Mouse (Mus musculus): ENCODE measurements around the gene Kcna5. TPM values are rescaled to one million over a fixed set of nuclear protein-coding genes. Genes with fewer than 3 reads are reported as not detected.

Kcna5 gene
- total and polyA plus RNA-seq, 3 experiments: not detected

GRCm38 (mm10) chr6:126513154-126513553 lies 22.1 kb downstream of the Kcna5 start:
- Histone ChIP-seq H3K4me3 (replicated peaks in 1 of 3; ENCODE audit: low read depth in 2 of 3, low read length in 2 of 3, poor library complexity in 1 of 3) (no peak overlapping the region), H3K27ac (ENCODE audit: insufficient read depth, low read depth) (no peak overlapping the region), H3K4me2 (ENCODE audit: insufficient read depth, low read depth, poor library complexity, severe bottlenecking) (no peak overlapping the region), H3K9ac (ENCODE audit: insufficient read depth, low read depth) (no peak overlapping the region), H3K9me3 (replicated peaks; ENCODE audit: low read length) (no peaks in the 10 kb centered on the region), H3K27me3 (replicated peaks) (peaks cover 87% of the 10 kb centered on the region), H3K4me1 (ENCODE audit: control insufficient read depth in 1 of 2, insufficient read depth in 2 of 2) (peaks cover 0 to 2% of the 10 kb centered on the region in 2 experiments; a peak in 1 of 4 replicates), H3K79me2 (replicated peaks; ENCODE audit: control insufficient read depth, extremely low read depth, insufficient read depth, poor library complexity, severe bottlenecking) (no peaks in the 10 kb centered on the region), H3K36me3 (replicated peaks in 1 of 2; ENCODE audit: control insufficient read depth in 1 of 2, insufficient read depth in 1 of 2, low read length in 1 of 2) (no peaks in the 10 kb centered on the region)
- dilution Hi-C loops (cut with MboI; ENCODE audit: extremely low pct_ligation_motif_present, extremely low pct_unique_long_range_greater_than_20kb, low sequenced_read_pairs): no loop called here
- DNase-seq (ENCODE audit: extremely low read depth): peak; percentile 23
- peak; percentile 12 to 57; a peak in 2 of 4 replicates for TF ChIP-seq CTCF (conservative IDR thresholded peaks at IDR 0.05 in 1 of 2, IDR thresholded peaks at IDR 0.05 in 1 of 2; ENCODE audit: low read depth in 2 of 2, low read length in 2 of 2)
- peak; percentile 46 for TF ChIP-seq SMC3 (IDR thresholded peaks at IDR 0.05; ENCODE audit: low read depth, low read length)
- no peak for TF ChIP-seq MAX (IDR thresholded peaks at IDR 0.05; ENCODE audit: low read length)
- peak; percentile 30 for TF ChIP-seq RAD21 (IDR thresholded peaks at IDR 0.05; ENCODE audit: low read depth, low read length)
- in situ Hi-C loops (cut with MboI; ENCODE audit: low pct_ligation_motif_present, low pct_unique_long_range_greater_than_20kb, low sequenced_read_pairs): no loop called here

DNA sequence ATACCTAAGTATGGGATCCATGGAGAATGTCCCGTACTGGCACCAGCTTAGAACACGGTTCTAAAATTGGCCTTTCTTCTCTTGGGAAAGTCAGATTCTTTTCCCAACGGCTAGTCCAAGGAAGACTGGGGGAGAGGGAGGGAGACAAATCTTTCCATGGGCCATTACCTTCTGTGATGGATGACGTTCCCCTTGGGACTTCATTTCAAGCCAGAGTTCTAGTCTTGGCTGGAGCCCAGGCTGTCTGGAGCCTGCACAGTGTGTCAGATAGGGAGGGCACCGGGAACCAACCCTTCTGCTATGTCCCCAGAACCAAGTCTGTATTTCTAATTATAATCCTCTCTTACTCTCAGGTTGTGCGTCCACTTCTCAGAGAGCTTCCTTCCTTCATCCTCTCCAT lies 26.5 kb downstream of the Kcna5 start:
- H3K27me3 ChIP-seq (replicated peaks): peaks cover 85% of the 10 kb centered on the region
- no peak overlapping the region for H3K4me3 ChIP-seq (replicated peaks in 1 of 3; ENCODE audit: low read depth in 2 of 3, low read length in 2 of 3, poor library complexity in 1 of 3)
- no peaks in the 10 kb centered on the region for H3K36me3 ChIP-seq (replicated peaks in 1 of 2; ENCODE audit: control insufficient read depth in 1 of 2, insufficient read depth in 1 of 2, low read length in 1 of 2)
- dilution Hi-C loops (cut with MboI; ENCODE audit: extremely low pct_ligation_motif_present, extremely low pct_unique_long_range_greater_than_20kb, low sequenced_read_pairs) (no loop called here), in situ Hi-C loops (cut with MboI; ENCODE audit: low pct_ligation_motif_present, low pct_unique_long_range_greater_than_20kb, low sequenced_read_pairs) (no loop called here)
- H3K27ac ChIP-seq (ENCODE audit: insufficient read depth, low read depth): no peak overlapping the region
- no peaks in the 10 kb centered on the region for H3K9me3 ChIP-seq (replicated peaks; ENCODE audit: low read length)
- no peak for DNase-seq (ENCODE audit: extremely low read depth)
- H3K79me2 ChIP-seq (replicated peaks; ENCODE audit: control insufficient read depth, extremely low read depth, insufficient read depth, poor library complexity, severe bottlenecking): no peaks in the 10 kb centered on the region
- no peaks in the 10 kb centered on the region for H3K4me1 ChIP-seq (ENCODE audit: control insufficient read depth in 1 of 2, insufficient read depth in 2 of 2)
- H3K4me2 ChIP-seq (ENCODE audit: insufficient read depth, low read depth, poor library complexity, severe bottlenecking): no peak overlapping the region
- no peak overlapping the region for H3K9ac ChIP-seq (ENCODE audit: insufficient read depth, low read depth)
- no peak for TF ChIP-seq CHD2 (IDR thresholded peaks at IDR 0.05; ENCODE audit: low read length)
- TF ChIP-seq CTCF (conservative IDR thresholded peaks at IDR 0.05 in 1 of 2, IDR thresholded peaks at IDR 0.05 in 1 of 2; ENCODE audit: low read depth in 2 of 2, low read length in 2 of 2): no peak
- TF ChIP-seq RAD21 (IDR thresholded peaks at IDR 0.05; ENCODE audit: low read depth, low read length): no peak
- TF ChIP-seq SIN3A (IDR thresholded peaks at IDR 0.05; ENCODE audit: low read length): no peak
- no peak for TF ChIP-seq KAT2A (IDR thresholded peaks at IDR 0.05; ENCODE audit: insufficient replicate concordance, low read length)
- no peak for TF ChIP-seq ZNF384 (IDR thresholded peaks at IDR 0.05; ENCODE audit: low read depth, low read length)

DNA sequence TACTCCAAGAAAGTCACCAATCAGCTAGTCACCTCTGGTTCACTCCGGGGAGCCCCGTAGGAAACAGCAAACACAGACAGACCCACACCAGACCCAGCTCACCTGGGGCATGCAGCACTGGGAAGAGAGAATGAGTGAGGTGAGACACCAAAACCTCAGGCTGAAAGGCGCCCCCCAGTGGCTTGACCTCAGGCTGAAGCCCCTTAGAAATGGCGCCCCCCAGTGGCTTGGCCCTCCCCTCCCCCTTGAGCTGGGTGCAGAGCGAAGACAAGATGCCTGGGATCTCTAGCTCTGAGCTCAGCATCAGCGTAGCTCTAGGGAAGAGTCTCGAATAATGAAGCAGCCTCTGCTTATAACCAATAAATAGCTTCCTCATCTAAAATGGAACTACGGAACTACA lies 31.3 kb downstream of the Kcna5 start:
- no peak overlapping the region for H3K27ac ChIP-seq (ENCODE audit: insufficient read depth, low read depth)
- H3K27me3 ChIP-seq (replicated peaks): peaks cover 61% of the 10 kb centered on the region
- H3K4me2 ChIP-seq (ENCODE audit: insufficient read depth, low read depth, poor library complexity, severe bottlenecking): no peak overlapping the region
- DNase-seq (ENCODE audit: extremely low read depth): no peak
- no peaks in the 10 kb centered on the region for H3K36me3 ChIP-seq (replicated peaks in 1 of 2; ENCODE audit: control insufficient read depth in 1 of 2, insufficient read depth in 1 of 2, low read length in 1 of 2)
- H3K9me3 ChIP-seq (replicated peaks; ENCODE audit: low read length): peaks cover 12% of the 10 kb centered on the region
- no peaks in the 10 kb centered on the region for H3K4me1 ChIP-seq (ENCODE audit: control insufficient read depth in 1 of 2, insufficient read depth in 2 of 2)
- no peak overlapping the region for H3K4me3 ChIP-seq (replicated peaks in 1 of 3; ENCODE audit: low read depth in 2 of 3, low read length in 2 of 3, poor library complexity in 1 of 3)
- H3K9ac ChIP-seq (ENCODE audit: insufficient read depth, low read depth): no peak overlapping the region
- no peaks in the 10 kb centered on the region for H3K79me2 ChIP-seq (replicated peaks; ENCODE audit: control insufficient read depth, extremely low read depth, insufficient read depth, poor library complexity, severe bottlenecking)
- in situ Hi-C loops (cut with MboI; ENCODE audit: low pct_ligation_motif_present, low pct_unique_long_range_greater_than_20kb, low sequenced_read_pairs): no loop called here
- dilution Hi-C loops (cut with MboI; ENCODE audit: extremely low pct_ligation_motif_present, extremely low pct_unique_long_range_greater_than_20kb, low sequenced_read_pairs): no loop called here
- peak in 1 of 2 experiments; percentile 86; a peak in 2 of 4 replicates for TF ChIP-seq CTCF (conservative IDR thresholded peaks at IDR 0.05 in 1 of 2, IDR thresholded peaks at IDR 0.05 in 1 of 2; ENCODE audit: low read depth in 2 of 2, low read length in 2 of 2)
- no peak; the same call in 1 of the 2 replicates for TF ChIP-seq NELFE (IDR thresholded peaks at IDR 0.05; ENCODE audit: low read depth, low read length)

Data from CH12.LX (cell line).